10 mouse cellular contexts compared by ENCODE assay signal in genomic region chr16:17733646-17734045, GRCm38 (mm10). TPM values are rescaled to one million over a fixed set of nuclear protein-coding genes. Genes with fewer than 3 reads are reported as not detected.
DNase-seq lines count a peak whose midpoint lies in the region; ATAC-seq and TF ChIP-seq lines count a peak whose summit lies in the region.
"Had no signal": no experiment of that assay in that cellular context is flagged by ENCODE, and none has a peak within 500 bp of the region (broad histone marks: within the 10 kb centered on the region; RNA-seq: fewer than 3 reads in every experiment).

No protein-coding gene starts in this region.

- H3K9me3 ChIP-seq in hindbrain, embryonic 14.5 days (ENCODE audit: control insufficient read depth, low read length): no peaks in the 10 kb centered on the region
- H3K9me3 ChIP-seq in hindbrain, postnatal 0 days (ENCODE audit: low read length): no peaks in the 10 kb centered on the region
- H3K9me3 ChIP-seq in embryonic facial prominence, embryonic 13.5 days: no peaks in the 10 kb centered on the region
- H3K9me3 ChIP-seq in midbrain, embryonic 13.5 days: no peaks in the 10 kb centered on the region

- ATAC-seq in hindbrain, embryonic 14.5 days (ENCODE audit: low FRiP score): no peak
- ATAC-seq in hindbrain, postnatal 0 days: no peak
- ATAC-seq in CD4-positive, CD25-positive, alpha-beta regulatory T cell, adult 4 months: peak; percentile 32
- no peak for ATAC-seq in embryonic facial prominence, embryonic 13.5 days (ENCODE audit: insufficient number of reproducible peaks, insufficient read depth, low FRiP score, low TSS enrichment, low read depth)
- no peak for ATAC-seq in midbrain, embryonic 13.5 days

- no peaks in the 10 kb centered on the region; the same call in 1 of the 2 replicates for H3K27me3 ChIP-seq in hindbrain, embryonic 14.5 days (ENCODE audit: control insufficient read depth, insufficient read depth, low read length)
- no peaks in the 10 kb centered on the region for H3K27me3 ChIP-seq in hindbrain, postnatal 0 days (ENCODE audit: insufficient read depth, low read length)
- H3K27me3 ChIP-seq in embryonic facial prominence, embryonic 13.5 days: peaks cover 8% of the 10 kb centered on the region
- H3K27me3 ChIP-seq in midbrain, embryonic 13.5 days: peaks cover 3% of the 10 kb centered on the region; the same call in 1 of the 2 replicates

- no peak overlapping the region for H3K9ac ChIP-seq in hindbrain, embryonic 14.5 days
- no peak overlapping the region for H3K9ac ChIP-seq in hindbrain, postnatal 0 days (replicated peaks; ENCODE audit: low read length)
- no peak overlapping the region for H3K9ac ChIP-seq in embryonic facial prominence, embryonic 13.5 days
- H3K9ac ChIP-seq in midbrain, embryonic 13.5 days (replicated peaks): no peak overlapping the region

- DNase-seq in hindbrain, embryonic 14.5 days (ENCODE audit: low spot score): no peak
- DNase-seq in hindbrain, postnatal 0 days (ENCODE audit: low spot score): no peak
- DNase-seq in layer of hippocampus, adult 11-12 months (ENCODE audit: low spot score): no peak
- DNase-seq in urinary bladder, postnatal 4 days (ENCODE audit: low spot score in 2 of 2): no peak
- no peak for DNase-seq in frontal cortex, postnatal 36 days (ENCODE audit: low spot score in 2 of 2)
- DNase-seq: thymus, postnatal 14 days had no signal

- no peaks in the 10 kb centered on the region for H3K4me1 ChIP-seq in hindbrain, embryonic 14.5 days (replicated peaks; ENCODE audit: control insufficient read depth, insufficient read depth, low read length)
- H3K4me1 ChIP-seq in hindbrain, postnatal 0 days (ENCODE audit: insufficient read depth, low read length): no peaks in the 10 kb centered on the region
- H3K4me1 ChIP-seq in embryonic facial prominence, embryonic 13.5 days: no peaks in the 10 kb centered on the region
- no peaks in the 10 kb centered on the region for H3K4me1 ChIP-seq in midbrain, embryonic 13.5 days (replicated peaks)

- H3K4me2 ChIP-seq in hindbrain, embryonic 14.5 days (replicated peaks): peak overlapping the region; percentile 22
- no peak overlapping the region for H3K4me2 ChIP-seq in hindbrain, postnatal 0 days (ENCODE audit: low read depth, low read length)
- peak overlapping the region; percentile 47 for H3K4me2 ChIP-seq in embryonic facial prominence, embryonic 13.5 days
- peak overlapping the region; percentile 23; the same call in 1 of the 2 replicates for H3K4me2 ChIP-seq in midbrain, embryonic 13.5 days (replicated peaks)

- WGBS in hindbrain, embryonic 14.5 days: 47% methylated on average over 2 of the region's 2 CpGs
- WGBS in hindbrain, postnatal 0 days: 61% methylated on average over 2 of the region's 2 CpGs
- WGBS in embryonic facial prominence, embryonic 13.5 days: 69% methylated on average over 2 of the region's 2 CpGs
- 57% methylated on average over 2 of the region's 2 CpGs for WGBS in midbrain, embryonic 13.5 days

- no peaks in the 10 kb centered on the region for H3K36me3 ChIP-seq in hindbrain, embryonic 14.5 days (replicated peaks; ENCODE audit: control insufficient read depth, insufficient read depth)
- H3K36me3 ChIP-seq in hindbrain, postnatal 0 days (ENCODE audit: insufficient read depth, low read length): no peaks in the 10 kb centered on the region
- no peaks in the 10 kb centered on the region for H3K36me3 ChIP-seq in embryonic facial prominence, embryonic 13.5 days
- H3K36me3 ChIP-seq in midbrain, embryonic 13.5 days: no peaks in the 10 kb centered on the region

- no peak overlapping the region for H3K27ac ChIP-seq in hindbrain, embryonic 14.5 days
- no peak overlapping the region for H3K27ac ChIP-seq in hindbrain, postnatal 0 days
- H3K27ac ChIP-seq in embryonic facial prominence, embryonic 13.5 days: no peak overlapping the region
- H3K27ac ChIP-seq in midbrain, embryonic 13.5 days: no peak overlapping the region

- H3K4me3 ChIP-seq in hindbrain, embryonic 14.5 days (replicated peaks; ENCODE audit: low read length): no peak overlapping the region
- no peak overlapping the region for H3K4me3 ChIP-seq in hindbrain, postnatal 0 days (ENCODE audit: low read length)
- H3K4me3 ChIP-seq in embryonic facial prominence, embryonic 13.5 days: no peak overlapping the region
- H3K4me3 ChIP-seq in midbrain, embryonic 13.5 days (replicated peaks): no peak overlapping the region
- H3K4me3 ChIP-seq: erythroblast, embryonic 14.5 days had no signal

- TF ChIP-seq CTCF in hindbrain, postnatal 0 days (IDR thresholded peaks at IDR 0.05; ENCODE audit: low read depth): no peak

RNA-seq across cellular contexts. Expression of gene Med15, which starts 1.0 kb away (rescaled TPM):
- 38.2 and 42.0 TPM in 2 replicates for polyA plus RNA-seq in hindbrain, embryonic 14.5 days (2014; fragmentation: Nextera tagmentation; extraction: Ambion mirVana)
- 47.5 and 66.1 TPM in 2 replicates for total RNA-seq in hindbrain, postnatal 0 days (2014; rRNA removed)
- 33.8 and 39.2 TPM in 2 replicates for polyA plus RNA-seq in hindbrain, postnatal 0 days (2015; fragmentation: Nextera tagmentation; extraction: Ambion mirVana)
- polyA plus RNA-seq in CD4-positive, CD25-positive, alpha-beta regulatory T cell, adult 4 months (2017; shearing (Covaris generic)): 100 to 1,000 TPM in 1 of 2 experiments, 10 to 100 TPM in 1; 67.1 to 128 TPM
- polyA plus RNA-seq in embryonic facial prominence, embryonic 13.5 days (2015; fragmentation: Nextera tagmentation; extraction: Ambion mirVana): 53.3 and 56.4 TPM in 2 replicates
- polyA plus RNA-seq in midbrain, embryonic 13.5 days (2015; fragmentation: Nextera tagmentation; extraction: Ambion mirVana): 44.7 and 47.7 TPM in 2 replicates

RNA-seq across cellular contexts. Expression of gene Klhl22, which starts 25.8 kb away (rescaled TPM):
- 82.1 and 96.0 TPM in 2 replicates for polyA plus RNA-seq in hindbrain, embryonic 14.5 days (2014; fragmentation: Nextera tagmentation; extraction: Ambion mirVana)
- 176 and 190 TPM in 2 replicates for total RNA-seq in hindbrain, postnatal 0 days (2014; rRNA removed)
- 69.6 and 80.5 TPM in 2 replicates for polyA plus RNA-seq in hindbrain, postnatal 0 days (2015; fragmentation: Nextera tagmentation; extraction: Ambion mirVana)
- polyA plus RNA-seq in CD4-positive, CD25-positive, alpha-beta regulatory T cell, adult 4 months (2017; shearing (Covaris generic)): 10 to 100 TPM; 15.6 to 30.9 TPM
- polyA plus RNA-seq in embryonic facial prominence, embryonic 13.5 days (2015; fragmentation: Nextera tagmentation; extraction: Ambion mirVana): 88.8 and 97.7 TPM in 2 replicates
- polyA plus RNA-seq in midbrain, embryonic 13.5 days (2015; fragmentation: Nextera tagmentation; extraction: Ambion mirVana): 64.9 and 68.9 TPM in 2 replicates
